Mouse (Mus musculus) ES-Bruce4 (cell line): Measurements from ENCODE around the gene Zfp831. TPM values are rescaled to one million over a fixed set of nuclear protein-coding genes. Genes with fewer than 3 reads are reported as not detected.
A peak's percentile ranks its signal among the peaks of the same experiment; 100 is the strongest.

Experiments used
- H3K27ac ChIP-seq: 2 replicates; pipeline ENCODE4 v1.5.1; 2012; ENCODE audit warnings: low read length, inconsistent platforms; ENCODE audit not compliant: insufficient read depth
- H3K27me3 ChIP-seq: 2 replicates; pipeline ENCODE4 v1.6.1; 2012; ENCODE audit warnings: mild to moderate bottlenecking, low read length, inconsistent platforms; ENCODE audit not compliant: control insufficient read depth, poor library complexity, insufficient read depth, severe bottlenecking
- H3K36me3 ChIP-seq: 2 replicates; pipeline ENCODE4 v1.6.1; 2012; ENCODE audit warnings: inconsistent platforms, mild to moderate bottlenecking, low read length, moderate library complexity; ENCODE audit not compliant: control insufficient read depth, poor library complexity, insufficient read depth, severe bottlenecking
- H3K4me1 ChIP-seq: one replicate; pipeline ENCODE4 v1.8.1; 2011; ENCODE audit warnings: low read length; ENCODE audit not compliant: control insufficient read depth, insufficient read depth
- H3K4me3 ChIP-seq: 2 replicates; pipeline ENCODE4 v1.5.1; 2011; ENCODE audit warnings: low read depth, mild to moderate bottlenecking, low read length
- H3K9ac ChIP-seq: 2 replicates; pipeline ENCODE4 v1.6.1; 2012; ENCODE audit warnings: low read depth, mild to moderate bottlenecking, inconsistent platforms; ENCODE audit not compliant: poor library complexity, severe bottlenecking
- H3K9me3 ChIP-seq: replicated peaks from 2 replicates; pipeline ENCODE4 v1.6.1; 2012; ENCODE audit warnings: mild to moderate bottlenecking, low read length, inconsistent platforms; ENCODE audit not compliant: control insufficient read depth, poor library complexity, insufficient read depth, severe bottlenecking
- CTCF ChIP-seq: IDR thresholded peaks from one replicate; pipeline ENCODE4 v1.8.1; 2011; ENCODE audit warnings: low read depth, low read length
- EP300 ChIP-seq: IDR thresholded peaks from 2 replicates; pipeline ENCODE4 v1.6.1; 2011; ENCODE audit warnings: low read depth, low read length; ENCODE audit not compliant: insufficient read depth
- POLR2A ChIP-seq: IDR thresholded peaks from one replicate; pipeline ENCODE4 v1.8.1; 2011; ENCODE audit warnings: low read length; ENCODE audit not compliant: insufficient read depth
- polyA plus RNA-seq: library from polyadenylated mRNA; stranded (reverse); fragments of >200 nt; gene quantifications from 2 replicates; pipeline ENCODE4 v1.2.4, GENCODE M21; 2011; ENCODE audit warnings: low read depth; ENCODE audit not compliant: missing spikeins, insufficient read depth, insufficient read length

Zfp831 gene
- polyA plus RNA-seq, 1 experiment = not detected

DNA sequence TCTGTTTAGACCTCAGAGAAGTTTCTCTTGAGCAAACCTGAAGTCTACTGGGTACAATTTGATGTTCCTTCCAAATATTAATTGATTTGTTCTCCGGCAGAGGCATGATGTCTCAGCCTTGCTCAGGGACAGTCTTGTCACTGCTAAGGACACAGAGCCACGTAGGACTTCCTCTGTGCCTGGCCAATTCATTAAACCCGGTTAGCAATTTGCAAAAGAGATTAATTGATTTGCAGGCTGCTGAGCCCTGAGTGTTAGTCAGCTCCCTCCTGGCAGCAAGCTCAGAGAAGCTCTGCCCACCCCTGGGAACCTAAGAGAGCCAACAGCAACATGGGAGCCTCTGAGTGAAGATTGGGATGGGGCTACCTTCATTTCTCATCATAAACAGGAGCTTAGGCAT, 25.5 kb downstream of the Zfp831 start:
- TF ChIP-seq EP300 = no peak
- TF ChIP-seq CTCF = no peak
- TF ChIP-seq POLR2A = no peak
- no peak overlapping the region for H3K4me3 ChIP-seq
- no peak overlapping the region for H3K27ac ChIP-seq
- no peaks in the 10 kb centered on the region for H3K9me3 ChIP-seq
- H3K27me3 ChIP-seq = 0 out of 2 replicates have a peak, but pooled peaks cover 2% of the 10 kb centered on the region
- no peaks in the 10 kb centered on the region for H3K36me3 ChIP-seq
- no peaks in the 10 kb centered on the region for H3K4me1 ChIP-seq
- H3K9ac ChIP-seq = no peak overlapping the region

DNA sequence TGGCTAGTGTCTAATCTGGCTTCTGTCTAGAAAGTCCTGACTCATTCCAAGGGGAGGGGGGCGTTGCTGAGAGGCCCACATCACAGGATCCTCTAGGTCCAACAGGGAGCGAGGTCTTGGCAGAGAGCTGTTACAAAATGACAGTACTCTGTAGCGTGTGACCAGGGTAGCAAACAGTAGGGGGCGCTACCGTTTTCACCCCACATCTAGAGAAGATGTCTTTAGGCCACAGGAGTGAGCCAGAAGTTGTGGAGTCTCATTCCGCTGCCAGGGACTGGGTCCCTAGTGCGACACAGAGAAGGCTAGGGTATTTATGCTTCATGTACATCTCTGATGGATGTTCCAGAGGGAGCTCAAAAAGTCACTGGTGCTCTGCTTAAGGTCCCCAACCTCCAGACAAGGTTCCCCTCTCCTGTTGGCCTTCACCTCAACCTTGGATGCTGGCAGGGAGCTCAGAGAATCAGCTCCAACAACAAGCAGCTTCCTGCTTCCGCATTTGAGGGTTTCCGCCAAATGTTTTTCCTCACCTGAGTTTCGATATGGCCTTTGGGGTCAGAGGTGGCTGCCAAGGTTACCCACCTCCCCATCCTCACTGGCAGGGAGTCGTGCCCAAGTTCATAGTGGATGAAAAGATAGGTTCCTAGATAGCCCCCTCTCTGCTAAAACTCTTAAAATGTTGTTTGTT, 29.3 kb downstream of the Zfp831 start:
- TF ChIP-seq CTCF (peak; percentile 31), EP300 (no peak)
- no peak overlapping the region for H3K4me3 ChIP-seq

GRCm38 (mm10) chr2:174673592-174674286, 30.4 kb downstream of the Zfp831 start:
- Histone ChIP-seq H3K27me3 (0 out of 2 replicates have a peak, but pooled peaks cover 2% of the 10 kb centered on the region), H3K4me3 (peak overlapping the region; percentile 38), H3K4me1 (no peaks in the 10 kb centered on the region), H3K36me3 (no peaks in the 10 kb centered on the region), H3K9me3 (no peaks in the 10 kb centered on the region), H3K27ac (no peak overlapping the region), H3K9ac (peak overlapping the region; percentile 51; the same call in 1 of the 2 replicates)
- TF ChIP-seq EP300 (no peak), POLR2A (no peak), CTCF (peak; percentile 69)

More for the DNA sequence above, 29.3 kb downstream of the Zfp831 start:
- Histone ChIP-seq H3K4me1 (no peaks in the 10 kb centered on the region), H3K9me3 (no peaks in the 10 kb centered on the region), H3K9ac (no peak overlapping the region), H3K27ac (no peak overlapping the region), H3K27me3 (0 out of 2 replicates have a peak, but pooled peaks cover 2% of the 10 kb centered on the region), H3K36me3 (no peaks in the 10 kb centered on the region)

- peak overlapping the region; percentile 38 for H3K4me3 ChIP-seq
- 0 out of 2 replicates have a peak, but pooled peaks cover 2% of the 10 kb centered on the region for H3K27me3 ChIP-seq
- H3K4me1 ChIP-seq = no peaks in the 10 kb centered on the region
- no peak overlapping the region for H3K27ac ChIP-seq
- H3K9ac ChIP-seq = peak overlapping the region; percentile 11; the same call in 1 of the 2 replicates
- H3K9me3 ChIP-seq = no peaks in the 10 kb centered on the region
- TF ChIP-seq POLR2A (no peak), EP300 (no peak), CTCF (no peak)
- H3K36me3 ChIP-seq = no peaks in the 10 kb centered on the region
Observed at GRCm38 (mm10) chr2:174674287-174675045, 31.1 kb downstream of the Zfp831 start.

DNA sequence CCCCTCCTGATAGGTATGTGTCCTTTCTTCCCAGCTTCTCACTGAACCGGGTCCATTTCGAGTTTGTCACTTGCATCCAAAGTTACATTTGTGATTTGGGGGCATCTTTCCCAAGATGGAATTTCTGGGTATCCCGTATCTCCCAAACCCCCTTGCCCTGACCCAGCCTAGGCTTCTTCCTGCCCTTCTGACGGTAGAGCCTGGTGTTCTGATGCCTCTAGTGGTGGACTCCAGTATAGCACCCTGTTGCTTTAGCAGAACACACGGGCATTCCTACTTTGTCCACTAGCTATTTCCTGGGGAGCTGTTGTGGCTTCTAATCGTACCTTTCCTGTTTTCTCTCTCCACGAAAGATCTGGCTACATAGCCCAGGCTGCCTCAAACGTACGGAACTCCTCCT, 32.3 kb downstream of the Zfp831 start:
- Histone ChIP-seq H3K27me3 (0 out of 2 replicates have a peak, but pooled peaks cover 2% of the 10 kb centered on the region), H3K4me3 (no peak overlapping the region), H3K27ac (no peak overlapping the region), H3K9ac (no peak overlapping the region), H3K9me3 (no peaks in the 10 kb centered on the region), H3K4me1 (no peaks in the 10 kb centered on the region), H3K36me3 (no peaks in the 10 kb centered on the region)
- TF ChIP-seq EP300 = no peak
- TF ChIP-seq CTCF = peak; percentile 75
